Mouse (Mus musculus) neural tube, embryonic 12.5 days (tissue): Measurements from ENCODE around the gene 2010111I01Rik. TPM values are rescaled to one million over a fixed set of nuclear protein-coding genes. Genes with fewer than 3 reads are reported as not detected.

Experiments used
- ATAC-seq: fragments of 200-750 bp; cut with Nextera tagmentation; 2 replicates; pipeline ENCODE4 v1.8.0; 2017; ENCODE audit warnings: low read depth, mild to moderate bottlenecking, moderate TSS enrichment, moderate library complexity; ENCODE audit not compliant: low FRiP score
- H3K27ac ChIP-seq: fragments of 300-500 bp; sonication (generic); 2 replicates; pipeline ENCODE4 v1.5.1; 2016
- H3K27me3 ChIP-seq: fragments of 300-500 bp; sonication (generic); replicated peaks from 2 replicates; pipeline ENCODE4 v1.6.1; 2016; ENCODE audit warnings: mild to moderate bottlenecking
- H3K36me3 ChIP-seq: fragments of 300-500 bp; sonication (generic); 2 replicates; pipeline ENCODE4 v1.6.1; 2016; ENCODE audit warnings: mild to moderate bottlenecking
- H3K4me1 ChIP-seq: fragments of 300-500 bp; sonication (generic); 2 replicates; pipeline ENCODE4 v1.6.1; 2016
- H3K4me2 ChIP-seq: fragments of 300-500 bp; sonication (generic); replicated peaks from 2 replicates; pipeline ENCODE4 v1.6.1; 2016; ENCODE audit warnings: mild to moderate bottlenecking
- H3K4me3 ChIP-seq: fragments of 300-500 bp; sonication (generic); 2 replicates; pipeline ENCODE4 v1.5.1; 2016
- H3K9ac ChIP-seq: fragments of 300-500 bp; sonication (generic); 2 replicates; pipeline ENCODE4 v1.6.1; 2016; ENCODE audit warnings: mild to moderate bottlenecking
- H3K9me3 ChIP-seq: fragments of 300-500 bp; sonication (generic); 2 replicates; pipeline ENCODE4 v1.6.1; 2016; ENCODE audit warnings: mild to moderate bottlenecking
- WGBS: fragments of 180-500 bp; shearing (Covaris S2); methylation state at CpG from one replicate; pipeline ENCODE4 v1.1.7; 2016; 5-methylcytosine and 5-hydroxymethylcytosine counted together
- polyA plus RNA-seq: library from polyadenylated mRNA; unstranded; fragments of >200 nt; fragmentation: Nextera tagmentation; extraction: Ambion mirVana; gene quantifications from 2 replicates; pipeline ENCODE4 v1.2.1, GENCODE M21; 2016

2010111I01Rik gene
- polyA plus RNA-seq, 1 experiment from 2014 or later = 89.8 TPM

DNA sequence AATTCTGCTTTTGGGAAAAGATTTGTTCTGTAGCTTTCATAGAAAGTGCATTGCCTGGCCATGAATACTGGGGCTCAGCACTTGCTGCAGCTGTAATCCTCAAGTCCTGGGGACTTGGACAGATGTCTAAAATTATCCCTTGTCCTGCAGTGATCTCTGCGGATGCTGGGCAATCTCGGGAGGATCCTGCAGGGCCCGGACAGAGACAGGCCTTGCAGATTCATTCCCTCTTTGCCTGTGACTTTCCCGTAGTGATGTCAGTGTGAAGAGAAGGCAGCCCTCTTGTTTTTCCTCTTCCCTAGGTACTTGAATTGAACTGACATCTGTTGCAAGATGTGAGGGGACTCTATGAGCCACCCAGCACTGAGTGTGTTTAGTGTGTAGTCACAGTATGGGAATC, 295.4 kb downstream of the 2010111I01Rik start:
- 29% methylated on average over 4 of the region's 4 CpGs for WGBS
- Histone ChIP-seq H3K36me3 (peaks cover 5% of the 10 kb centered on the region; the same call in 1 of the 2 replicates), H3K4me1 (peaks cover 27% of the 10 kb centered on the region), H3K4me2 (no peak overlapping the region), H3K9ac (no peak overlapping the region), H3K27me3 (no peaks in the 10 kb centered on the region), H3K4me3 (no peak overlapping the region), H3K27ac (no peak overlapping the region), H3K9me3 (no peaks in the 10 kb centered on the region)
- ATAC-seq = no peak

DNA sequence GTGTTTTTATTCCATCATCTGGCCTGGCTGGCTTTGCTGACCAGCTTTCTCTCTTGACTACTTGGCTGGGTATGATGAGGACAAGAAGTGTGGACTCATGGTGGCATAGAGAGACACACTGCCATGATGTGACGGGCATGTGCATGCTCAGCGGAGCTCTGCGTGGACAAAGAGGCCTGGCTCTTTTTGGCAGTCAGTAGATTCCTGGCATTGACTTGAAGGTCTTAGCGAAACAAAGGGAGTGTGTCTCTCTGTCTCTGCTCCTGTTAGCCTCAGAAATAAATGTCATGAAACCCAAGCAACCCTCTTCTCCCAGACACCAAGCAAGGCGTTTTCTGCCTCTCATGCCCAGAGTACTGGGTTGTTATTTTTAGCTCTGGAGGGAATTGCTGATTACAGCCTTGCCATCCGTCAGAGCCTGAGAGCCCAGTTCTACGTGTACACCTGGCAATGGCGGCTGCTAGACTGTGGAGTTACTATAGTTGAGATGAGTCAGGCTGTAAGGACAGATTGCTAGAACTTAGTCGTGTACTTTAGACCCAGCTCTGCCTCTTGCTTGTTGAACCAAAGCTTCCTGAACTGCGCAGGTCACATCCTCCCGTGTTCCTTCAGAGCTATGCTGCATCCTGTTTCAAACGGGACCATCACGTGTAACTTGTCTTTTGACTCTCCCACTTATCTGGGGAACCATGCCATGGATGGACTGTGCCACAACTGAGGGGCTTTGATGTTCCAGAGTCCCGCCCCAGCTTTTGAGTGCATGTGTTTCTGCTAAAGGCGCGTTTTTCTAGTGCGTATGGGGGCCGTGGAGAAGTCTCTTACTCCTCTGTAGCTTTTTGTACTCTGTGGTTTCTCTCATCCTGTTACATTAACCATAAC, 296.3 kb downstream of the 2010111I01Rik start:
- 66% methylated on average over 18 of the region's 18 CpGs for WGBS
- peak; percentile 48; the same call in 1 of the 2 replicates for ATAC-seq
- Histone ChIP-seq H3K9me3 (no peaks in the 10 kb centered on the region), H3K9ac (no peak overlapping the region), H3K4me3 (no peak overlapping the region), H3K27me3 (no peaks in the 10 kb centered on the region), H3K4me1 (peaks cover 27% of the 10 kb centered on the region), H3K27ac (no peak overlapping the region), H3K36me3 (peaks cover 5% of the 10 kb centered on the region; the same call in 1 of the 2 replicates), H3K4me2 (no peak overlapping the region)

DNA sequence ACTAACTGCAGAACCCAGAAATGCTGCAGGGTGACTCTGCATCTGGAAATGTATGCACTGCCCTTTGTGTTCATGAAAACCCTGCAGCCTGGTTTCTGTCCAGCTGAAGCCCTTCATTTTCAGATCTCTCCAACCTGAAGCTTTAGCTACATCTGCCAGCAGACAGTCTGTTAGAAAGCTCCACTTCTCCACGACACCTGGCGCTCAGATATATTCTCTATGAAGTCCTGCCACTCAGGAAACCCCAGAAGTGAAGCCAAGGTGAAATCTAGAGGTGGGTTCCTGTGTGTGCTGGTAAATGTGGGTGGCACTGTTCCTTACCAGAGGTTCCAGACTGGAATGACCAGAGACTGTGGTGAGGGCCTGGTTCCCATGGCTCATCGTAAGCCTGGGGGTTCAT, 297.0 kb downstream of the 2010111I01Rik start:
- ATAC-seq = no peak
- Histone ChIP-seq H3K9me3 (no peaks in the 10 kb centered on the region), H3K4me3 (no peak overlapping the region), H3K4me2 (no peak overlapping the region), H3K36me3 (peaks cover 5% of the 10 kb centered on the region; the same call in 1 of the 2 replicates), H3K27me3 (no peaks in the 10 kb centered on the region), H3K4me1 (peaks cover 27% of the 10 kb centered on the region), H3K27ac (no peak overlapping the region), H3K9ac (no peak overlapping the region)
- WGBS = 96% methylated on average over 3 of the region's 3 CpGs

GRCm38 (mm10) chr13:63262168-63262957, 297.7 kb downstream of the 2010111I01Rik start:
- Histone ChIP-seq H3K4me3 (no peak overlapping the region), H3K9me3 (no peaks in the 10 kb centered on the region), H3K27me3 (no peaks in the 10 kb centered on the region), H3K9ac (no peak overlapping the region), H3K36me3 (no peaks in the 10 kb centered on the region), H3K4me2 (no peak overlapping the region), H3K27ac (no peak overlapping the region), H3K4me1 (peaks cover 27% of the 10 kb centered on the region)
- no peak for ATAC-seq
- 90% methylated on average over 1 of the region's 1 CpGs for WGBS

GRCm38 (mm10) chr13:63268371-63268770, 303.7 kb downstream of the 2010111I01Rik start:
- Histone ChIP-seq H3K36me3 (no peaks in the 10 kb centered on the region), H3K9me3 (no peaks in the 10 kb centered on the region), H3K27me3 (peaks cover 11% of the 10 kb centered on the region; the same call in 1 of the 2 replicates), H3K9ac (no peak overlapping the region), H3K27ac (no peak overlapping the region), H3K4me1 (peaks cover 12% of the 10 kb centered on the region), H3K4me3 (no peak overlapping the region), H3K4me2 (no peak overlapping the region)
- 83% methylated on average over 4 of the region's 4 CpGs for WGBS
- no peak for ATAC-seq

- Histone ChIP-seq H3K4me3 (no peak overlapping the region), H3K36me3 (no peaks in the 10 kb centered on the region), H3K27ac (no peak overlapping the region), H3K4me1 (peaks cover 12% of the 10 kb centered on the region), H3K9me3 (no peaks in the 10 kb centered on the region), H3K9ac (no peak overlapping the region), H3K4me2 (no peak overlapping the region), H3K27me3 (peaks cover 11% of the 10 kb centered on the region; the same call in 1 of the 2 replicates)
- 77% methylated on average over 1 of the region's 1 CpGs for whole genome bisulfite sequencing
- ATAC-seq = no peak
Observed at GRCm38 (mm10) chr13:63268776-63269175, 304.1 kb downstream of the 2010111I01Rik start.

DNA sequence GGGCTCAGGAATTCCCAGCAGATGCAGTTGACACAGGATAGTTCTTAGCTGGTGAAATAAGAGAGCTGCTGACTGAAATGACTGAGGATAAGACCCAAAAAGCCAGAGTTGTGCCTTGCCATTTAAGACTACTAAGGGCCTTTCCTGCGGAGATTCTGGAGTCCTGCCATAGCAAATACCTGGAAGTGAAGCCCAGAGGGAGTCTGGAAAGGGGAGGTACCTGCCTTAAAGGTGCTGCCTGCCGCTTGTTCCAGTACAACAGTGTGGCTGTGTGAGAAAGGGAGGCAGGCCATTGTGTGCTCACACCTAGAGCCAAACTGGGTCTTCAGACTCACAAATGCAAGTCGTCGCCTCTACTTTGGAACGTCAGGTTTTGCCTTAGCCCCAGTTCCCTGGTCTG, 305.5 kb downstream of the 2010111I01Rik start:
- WGBS = 39% methylated on average over 5 of the region's 5 CpGs
- no peaks in the 10 kb centered on the region for H3K9me3 ChIP-seq
- H3K9ac ChIP-seq = no peak overlapping the region
- H3K27me3 ChIP-seq = peaks cover 11% of the 10 kb centered on the region; the same call in 1 of the 2 replicates
- ATAC-seq = no peak
- H3K4me3 ChIP-seq = no peak overlapping the region
- no peak overlapping the region for H3K4me2 ChIP-seq
- H3K36me3 ChIP-seq = no peaks in the 10 kb centered on the region
- peaks cover 16% of the 10 kb centered on the region for H3K4me1 ChIP-seq
- no peak overlapping the region for H3K27ac ChIP-seq

- Histone ChIP-seq H3K36me3 (no peaks in the 10 kb centered on the region), H3K4me3 (peak overlapping the region; percentile 45), H3K4me2 (peak overlapping the region; percentile 87), H3K27me3 (peaks cover 11% of the 10 kb centered on the region; the same call in 1 of the 2 replicates), H3K9me3 (no peaks in the 10 kb centered on the region), H3K9ac (peak overlapping the region; percentile 65), H3K27ac (no peak overlapping the region), H3K4me1 (peaks cover 16% of the 10 kb centered on the region)
- 5% methylated on average over 16 of the region's 16 CpGs for WGBS
- ATAC-seq = peak; percentile 48; the same call in 1 of the 2 replicates
Observed at GRCm38 (mm10) chr13:63272017-63272601, 307.4 kb downstream of the 2010111I01Rik start.

GRCm38 (mm10) chr13:63272602-63273229, 308.0 kb downstream of the 2010111I01Rik start:
- peak overlapping the region; percentile 65 for H3K9ac ChIP-seq
- H3K4me1 ChIP-seq = peaks cover 17% of the 10 kb centered on the region
- H3K4me2 ChIP-seq = peak overlapping the region; percentile 87
- ATAC-seq = peak; percentile 88
- no peaks in the 10 kb centered on the region for H3K36me3 ChIP-seq
- under 1% methylated on average over 27 of the region's 27 CpGs for WGBS
- peak overlapping the region; percentile 45 for H3K4me3 ChIP-seq
- H3K9me3 ChIP-seq = no peaks in the 10 kb centered on the region
- peaks cover 11% of the 10 kb centered on the region; the same call in 1 of the 2 replicates for H3K27me3 ChIP-seq
- no peak overlapping the region for H3K27ac ChIP-seq

DNA sequence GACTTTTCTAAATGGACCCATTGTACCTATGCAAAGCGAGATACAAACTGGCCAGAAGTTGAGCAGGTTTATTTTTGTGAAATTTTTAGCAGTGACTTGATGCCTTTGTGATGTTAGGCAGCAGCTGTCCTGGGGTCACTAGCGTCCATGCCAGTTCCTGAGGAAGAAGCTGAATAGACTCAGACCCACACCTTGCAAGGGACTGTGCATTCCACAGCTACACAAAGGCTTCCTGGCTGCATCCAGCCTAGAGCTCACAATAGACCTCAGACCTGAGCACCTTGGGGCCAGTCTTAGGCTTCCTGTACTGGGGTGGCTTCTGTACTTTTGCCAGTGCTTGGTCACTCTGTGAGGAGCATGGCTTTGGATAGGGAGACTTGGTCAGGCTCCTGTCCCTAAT, 309.2 kb downstream of the 2010111I01Rik start:
- Histone ChIP-seq H3K9ac (no peak overlapping the region), H3K9me3 (no peaks in the 10 kb centered on the region), H3K4me1 (peaks cover 27% of the 10 kb centered on the region), H3K27me3 (peaks cover 11% of the 10 kb centered on the region; the same call in 1 of the 2 replicates), H3K4me2 (peak overlapping the region; percentile 49), H3K27ac (no peak overlapping the region), H3K36me3 (no peaks in the 10 kb centered on the region), H3K4me3 (peak overlapping the region; percentile 23; the same call in 1 of the 2 replicates)
- 28% methylated on average over 2 of the region's 2 CpGs for WGBS
- ATAC-seq = no peak

- peak overlapping the region; percentile 49 for H3K4me2 ChIP-seq
Observed at GRCm38 (mm10) chr13:63274488-63275166, 309.9 kb downstream of the 2010111I01Rik start.

More at GRCm38 (mm10) chr13:63274488-63275166, 309.9 kb downstream of the 2010111I01Rik start:
- Histone ChIP-seq H3K4me3 (no peak overlapping the region), H3K27ac (no peak overlapping the region), H3K4me1 (peaks cover 35% of the 10 kb centered on the region), H3K27me3 (peaks cover 11% of the 10 kb centered on the region; the same call in 1 of the 2 replicates), H3K9me3 (no peaks in the 10 kb centered on the region), H3K36me3 (no peaks in the 10 kb centered on the region), H3K9ac (no peak overlapping the region)
- WGBS = 75% methylated on average over 10 of the region's 10 CpGs
- ATAC-seq = no peak
